Mouse (Mus musculus): Measurements from ENCODE around the gene C1qtnf5. TPM values are rescaled to one million over a fixed set of nuclear protein-coding genes. Genes with fewer than 3 reads are reported as not detected.
A peak's percentile ranks its signal among the peaks of the same experiment; 100 is the strongest.

C1qtnf5 gene
- total RNA-seq, 1 experiment from 2014 or later = not detected

DNA sequence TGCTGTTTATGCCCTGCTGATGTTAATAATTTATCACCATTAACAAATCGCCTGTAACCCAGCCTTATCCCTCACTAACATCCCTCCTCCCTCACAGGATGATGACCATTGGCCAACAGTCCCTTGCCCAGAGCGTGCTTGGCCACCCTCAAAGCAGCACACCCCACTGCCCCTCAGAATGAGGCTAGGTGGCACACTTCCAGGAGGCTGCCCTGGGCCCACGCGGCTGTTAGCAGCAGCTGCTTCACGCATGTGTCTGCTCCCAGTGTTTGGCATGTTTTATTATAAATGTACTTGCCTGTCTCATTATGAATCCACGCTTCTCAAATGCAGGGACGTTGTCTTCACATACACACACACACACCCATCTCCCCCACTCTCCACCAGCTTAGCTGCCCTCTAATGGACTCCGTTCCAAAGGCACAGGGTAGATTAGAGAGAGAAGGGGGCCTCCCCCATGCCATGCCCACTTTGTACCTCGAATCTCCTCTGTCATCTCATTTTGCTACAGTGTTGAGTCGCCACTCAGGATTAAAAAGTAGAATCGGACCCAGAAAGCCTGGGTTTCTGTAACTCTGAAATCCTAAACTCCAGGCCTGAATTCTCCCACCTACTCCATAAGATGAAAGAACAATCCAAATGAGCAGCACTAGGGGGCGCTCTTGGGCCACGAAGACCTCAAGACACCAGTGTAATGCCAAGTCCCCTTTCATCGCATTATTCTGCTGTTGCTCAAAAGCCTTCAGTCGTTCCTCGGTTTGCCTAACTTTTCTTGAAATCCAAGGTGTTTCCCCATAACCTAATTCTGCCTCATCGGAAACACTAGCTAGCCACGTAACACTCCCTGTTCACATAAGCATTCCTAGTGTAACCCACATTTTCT lies 18.7 kb downstream of the C1qtnf5 start:
- peak; percentile 66 for ATAC-seq (ENCODE audit: extremely low read depth, insufficient number of reproducible peaks, low FRiP score, poor library complexity, severe bottlenecking)

DNA sequence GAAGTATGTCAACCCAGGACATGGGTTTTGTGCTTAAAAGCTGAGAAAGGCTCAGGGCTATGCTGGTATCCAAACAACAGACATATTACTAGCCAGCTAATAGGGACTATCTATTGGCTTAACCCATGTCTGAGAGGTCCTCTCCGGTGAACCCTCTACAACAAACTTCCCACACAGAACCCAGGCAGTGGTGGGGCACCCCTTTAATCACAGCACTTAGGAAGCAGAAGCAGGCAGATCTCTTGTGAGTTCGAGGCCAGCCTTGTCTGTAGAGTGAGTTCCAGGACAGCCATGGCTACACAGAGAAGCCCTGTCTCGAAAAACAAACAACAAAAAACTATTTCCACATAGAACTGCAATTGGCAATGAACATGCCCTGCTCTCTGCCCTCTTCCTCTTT lies 19.7 kb downstream of the C1qtnf5 start:
- ATAC-seq (ENCODE audit: extremely low read depth, insufficient number of reproducible peaks, low FRiP score, poor library complexity, severe bottlenecking) = no peak

DNA sequence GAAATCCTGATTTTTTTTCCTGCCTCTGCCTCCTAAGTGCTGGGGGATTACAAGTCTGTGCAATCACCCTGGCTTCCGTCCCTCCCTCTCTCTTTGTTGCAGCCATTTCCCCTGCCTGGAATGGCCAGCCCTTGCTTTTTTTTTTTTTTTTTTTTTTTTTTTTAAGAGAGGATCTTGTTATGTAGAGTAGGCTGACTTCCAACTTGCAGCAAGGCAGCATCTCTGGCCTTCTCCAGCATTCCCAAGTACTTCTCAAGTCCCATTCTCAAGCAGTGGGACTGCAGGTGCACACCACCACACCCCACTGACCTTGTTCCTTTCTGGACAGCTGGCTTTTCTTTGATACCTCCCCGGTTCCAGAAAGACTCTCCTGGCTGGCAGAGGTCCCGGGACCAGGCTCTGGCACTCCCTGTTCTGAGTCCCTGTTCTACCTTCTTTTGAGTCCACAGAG lies 20.3 kb downstream of the C1qtnf5 start:
- no peak for ATAC-seq (ENCODE audit: extremely low read depth, insufficient number of reproducible peaks, low FRiP score, poor library complexity, severe bottlenecking)

DNA sequence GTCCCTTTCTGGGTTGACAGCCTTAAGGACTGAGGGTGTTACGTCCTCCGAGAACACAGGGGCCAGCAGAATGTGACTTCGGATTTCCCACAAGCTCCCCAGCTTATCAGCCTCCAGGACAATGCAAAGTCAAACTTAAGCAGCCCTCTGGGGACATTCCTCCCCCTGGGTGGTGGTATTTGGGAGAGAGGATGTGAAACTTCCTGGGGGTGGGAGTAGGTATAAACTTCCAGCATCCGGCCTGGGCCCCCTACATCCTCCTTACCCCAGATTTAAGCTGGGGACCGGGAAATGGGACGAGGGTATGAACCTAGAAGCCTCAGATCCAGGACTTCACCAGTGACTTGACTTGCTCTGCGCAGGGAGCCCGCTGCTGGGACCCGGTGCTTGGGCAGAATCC lies 22.6 kb downstream of the C1qtnf5 start:
- ATAC-seq (ENCODE audit: extremely low read depth, insufficient number of reproducible peaks, low FRiP score, poor library complexity, severe bottlenecking) = no peak

DNA sequence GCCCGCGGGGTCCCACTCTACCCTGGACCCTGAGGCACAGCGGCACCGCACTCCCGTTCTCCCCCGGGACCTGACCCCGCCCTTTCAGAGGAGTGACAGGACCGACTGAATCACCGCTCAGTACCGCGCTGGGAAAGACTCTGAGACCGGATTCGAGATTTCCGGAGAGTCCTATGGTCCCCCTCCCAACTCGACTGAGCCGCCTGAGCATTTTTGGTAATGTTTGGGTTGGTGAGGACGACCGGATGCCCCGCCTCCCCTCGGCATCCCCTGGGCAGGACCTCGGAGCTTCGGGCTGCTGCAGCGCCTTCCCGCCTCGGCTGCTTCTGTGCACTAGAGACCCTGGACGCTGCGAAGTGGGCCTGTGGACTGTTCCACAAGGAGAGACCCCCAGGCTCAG lies 23.0 kb downstream of the C1qtnf5 start:
- peak; percentile 53 for ATAC-seq (ENCODE audit: extremely low read depth, insufficient number of reproducible peaks, low FRiP score, poor library complexity, severe bottlenecking)

DNA sequence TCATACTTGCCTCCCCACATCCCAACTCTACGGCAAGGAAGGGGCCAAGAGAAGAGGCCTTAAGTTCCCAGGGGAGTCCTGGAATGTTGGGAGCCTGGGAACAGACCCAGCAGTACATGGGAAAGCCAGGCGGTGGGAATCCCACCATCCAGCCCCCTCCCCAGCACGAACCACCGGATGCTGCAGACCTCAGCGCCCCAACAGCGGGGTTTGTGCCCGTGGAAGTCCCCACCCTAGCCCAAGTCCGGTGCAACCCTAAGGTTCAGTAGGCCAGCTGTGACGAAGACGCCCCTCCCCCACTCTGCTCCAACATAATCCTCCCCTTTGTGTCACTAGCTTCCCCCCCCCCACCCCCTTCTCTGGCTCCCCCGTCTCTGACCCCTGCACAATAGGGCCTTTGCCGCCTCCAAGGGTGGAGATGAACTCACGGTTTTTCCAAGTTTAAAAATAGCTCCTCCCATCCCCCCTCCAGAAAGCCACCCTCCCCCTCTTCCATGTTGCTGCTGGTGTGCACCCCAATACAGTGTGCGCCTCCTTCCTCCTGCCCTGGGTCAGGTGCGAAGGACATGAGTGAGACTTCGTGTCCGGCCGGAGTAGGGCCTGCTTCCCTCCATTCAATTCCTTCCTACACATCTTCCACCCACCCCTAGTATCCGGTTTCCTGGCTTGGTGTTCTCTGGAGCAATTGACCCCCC lies 23.7 kb downstream of the C1qtnf5 start:
- no peak for ATAC-seq (ENCODE audit: extremely low read depth, insufficient number of reproducible peaks, low FRiP score, poor library complexity, severe bottlenecking)

DNA sequence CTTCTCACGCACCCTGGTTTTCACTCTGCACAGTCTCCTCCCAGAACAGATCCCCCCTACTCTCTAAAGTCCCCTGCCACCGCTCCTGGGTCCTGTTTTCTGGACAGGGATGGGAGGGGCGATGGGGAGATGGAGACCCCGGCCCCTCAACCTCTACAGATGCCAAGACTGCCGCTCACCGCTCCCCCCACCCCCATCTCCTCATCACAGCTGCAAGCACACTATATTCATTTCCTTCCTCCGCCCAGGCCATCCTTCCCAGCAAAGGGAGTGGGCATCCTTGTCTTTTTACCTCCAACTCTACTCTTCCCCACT lies 24.2 kb downstream of the C1qtnf5 start:
- no peak for ATAC-seq (ENCODE audit: extremely low read depth, insufficient number of reproducible peaks, low FRiP score, poor library complexity, severe bottlenecking)

DNA sequence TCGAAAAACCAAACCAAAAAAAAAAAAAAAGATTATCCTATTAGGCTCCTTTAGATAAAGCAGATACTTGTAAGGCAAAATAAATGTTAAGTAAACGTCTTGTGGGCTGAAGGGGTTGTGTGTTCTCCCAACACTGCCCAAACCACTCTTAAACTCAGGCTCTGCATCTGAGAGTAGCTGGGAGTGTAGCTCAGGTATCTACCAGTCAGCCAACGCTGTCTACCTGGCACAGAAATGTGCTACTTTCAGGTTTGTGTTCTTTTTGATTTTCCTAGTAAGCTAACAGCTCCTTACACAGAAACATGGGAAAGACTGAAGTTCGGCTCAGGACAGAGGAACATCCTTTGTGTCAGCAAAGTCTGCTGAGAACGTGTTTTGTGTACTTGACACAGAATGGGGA lies 25.2 kb downstream of the C1qtnf5 start:
- ATAC-seq (ENCODE audit: extremely low read depth, insufficient number of reproducible peaks, low FRiP score, poor library complexity, severe bottlenecking) = no peak

DNA sequence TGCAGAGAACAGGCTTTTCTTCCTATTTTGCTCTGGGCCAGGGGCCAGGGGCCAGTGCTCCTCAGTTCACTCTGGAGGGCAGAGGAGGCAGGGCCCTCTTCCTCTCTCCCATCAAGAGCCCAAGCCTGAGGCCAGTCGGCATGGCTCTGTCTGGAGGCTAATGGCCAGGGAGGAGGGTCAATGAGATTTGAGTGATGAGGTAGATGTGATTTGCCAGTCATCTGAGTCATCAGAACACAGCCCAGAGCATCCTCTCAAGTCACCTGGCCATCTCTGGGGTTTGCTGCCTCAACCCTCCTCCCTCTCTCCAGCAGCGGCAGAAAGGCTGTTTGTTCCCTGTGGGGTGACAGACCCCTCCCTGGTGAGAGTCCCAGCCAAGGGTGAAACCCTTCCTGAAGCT lies 26.2 kb downstream of the C1qtnf5 start:
- no peak for ATAC-seq (ENCODE audit: extremely low read depth, insufficient number of reproducible peaks, low FRiP score, poor library complexity, severe bottlenecking)

DNA sequence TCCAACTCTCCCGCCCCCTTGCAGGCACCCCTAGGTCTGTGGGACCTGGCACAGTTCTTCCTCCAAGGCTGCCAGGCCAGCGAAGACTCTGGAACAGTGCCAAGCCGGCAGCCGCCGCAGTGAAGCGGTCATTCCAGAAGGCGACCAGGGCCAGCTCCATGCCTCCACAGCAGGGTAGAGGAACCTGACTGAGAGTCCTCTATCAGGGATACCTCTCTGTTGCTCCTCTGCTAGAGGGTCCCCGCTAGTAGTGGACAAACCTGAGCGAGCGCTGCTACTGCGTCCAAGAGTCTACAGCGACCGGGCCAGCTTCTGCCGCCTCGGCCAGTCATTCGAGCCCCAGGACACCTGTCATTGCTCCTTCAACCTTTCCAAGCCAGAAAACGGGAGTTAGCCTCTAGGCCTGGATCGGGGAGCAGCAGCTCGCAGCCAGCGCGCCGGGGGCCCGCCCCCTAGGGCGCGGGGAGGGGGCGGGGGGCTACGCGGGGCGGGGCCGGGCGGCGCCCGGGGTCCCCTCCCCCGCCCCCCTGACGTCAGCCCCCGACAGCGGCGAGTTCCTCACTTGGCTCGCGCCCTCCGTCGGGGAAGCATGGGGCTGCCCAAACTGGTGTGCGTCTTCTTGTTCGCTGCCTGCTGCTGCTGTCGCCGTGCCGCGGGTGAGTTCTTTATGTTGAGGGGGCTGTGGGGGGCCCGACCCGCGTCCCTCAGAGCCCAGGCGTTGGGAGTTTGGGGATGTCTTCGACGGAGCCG lies 27.2 kb downstream of the C1qtnf5 start, which contains the start of gene Mcam:
Gene Mcam, plus strand, starts transcription at position 369 of the 750 bp plus-strand sequence.
- no peak for ATAC-seq (ENCODE audit: extremely low read depth, insufficient number of reproducible peaks, low FRiP score, poor library complexity, severe bottlenecking)

DNA sequence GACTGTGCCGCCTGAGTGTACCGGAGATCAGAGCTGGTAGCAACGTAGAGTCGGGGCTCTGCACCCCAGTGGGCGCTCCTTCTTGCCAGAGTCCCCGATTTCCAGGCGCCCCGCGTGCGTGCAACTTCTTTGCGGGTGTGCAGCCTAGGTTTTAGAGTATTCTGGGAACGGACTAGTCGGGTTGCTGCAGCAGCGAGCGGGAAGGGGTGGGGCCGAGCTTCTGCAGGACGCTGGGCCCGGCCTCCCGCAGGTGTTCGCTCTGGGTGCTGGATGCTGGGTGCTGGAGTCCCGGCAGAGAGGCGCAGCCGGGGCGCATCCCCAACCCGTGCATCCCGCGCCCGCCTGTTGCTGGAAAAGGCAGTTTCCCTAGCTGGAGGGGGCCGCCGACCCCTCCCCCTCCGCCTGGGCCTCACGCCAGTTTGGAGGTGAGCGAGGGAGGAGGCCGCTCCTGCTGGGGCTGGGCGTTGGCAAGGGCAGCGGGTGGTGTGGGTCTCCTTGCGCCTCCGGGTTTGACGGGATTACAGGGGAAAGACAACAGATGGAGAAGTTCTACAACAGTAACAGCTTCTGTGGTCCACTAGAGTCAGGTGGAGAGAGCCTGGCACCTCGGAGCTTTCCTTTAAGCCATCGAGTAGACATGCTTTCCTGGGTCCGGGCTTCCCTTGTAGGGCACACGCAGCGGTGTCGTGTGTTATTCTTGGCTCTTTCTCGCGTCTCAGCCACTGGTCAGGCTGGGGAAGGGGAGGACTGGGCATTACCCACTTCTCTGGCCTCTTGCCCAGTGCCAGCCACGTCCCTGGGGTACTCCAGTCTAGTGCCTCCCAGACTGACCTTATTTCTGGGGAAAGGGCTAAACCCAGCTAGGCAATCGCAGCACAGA lies 28.0 kb downstream of the C1qtnf5 start:
- ATAC-seq (ENCODE audit: extremely low read depth, insufficient number of reproducible peaks, low FRiP score, poor library complexity, severe bottlenecking) = no peak

DNA sequence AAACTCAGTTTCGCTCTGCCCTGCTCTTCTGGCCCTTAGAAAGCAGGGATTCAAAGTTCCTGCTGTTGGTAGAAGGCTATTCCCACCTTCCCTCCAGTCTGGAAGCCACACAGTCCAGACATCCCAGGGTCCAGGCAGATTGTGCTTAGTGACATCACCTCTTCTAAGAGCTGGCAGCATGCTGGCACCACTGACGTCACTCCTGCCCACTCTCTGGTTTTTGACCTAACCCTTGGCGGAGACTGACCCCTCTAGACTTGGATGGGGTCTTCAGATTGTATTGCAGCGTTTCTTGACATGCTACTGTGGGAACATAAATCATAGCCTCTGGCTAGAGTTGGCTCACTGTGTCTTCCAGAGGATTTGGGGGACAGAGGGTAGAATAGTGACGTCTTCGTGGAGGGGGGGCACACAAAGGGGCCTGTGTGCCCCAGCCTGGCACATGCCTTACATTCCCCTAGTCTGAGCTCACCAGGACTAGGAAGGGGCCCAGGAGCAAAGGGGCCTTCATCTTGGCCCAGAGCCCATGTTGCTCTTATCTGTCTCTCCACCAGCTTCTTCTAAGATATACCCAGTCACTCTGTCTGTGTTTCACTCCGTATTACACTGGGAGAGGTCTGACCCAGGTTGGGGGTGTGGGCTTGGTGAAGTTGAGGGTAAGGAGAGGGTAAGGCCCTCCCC lies 28.8 kb downstream of the C1qtnf5 start:
- ATAC-seq (ENCODE audit: extremely low read depth, insufficient number of reproducible peaks, low FRiP score, poor library complexity, severe bottlenecking) = no peak

DNA sequence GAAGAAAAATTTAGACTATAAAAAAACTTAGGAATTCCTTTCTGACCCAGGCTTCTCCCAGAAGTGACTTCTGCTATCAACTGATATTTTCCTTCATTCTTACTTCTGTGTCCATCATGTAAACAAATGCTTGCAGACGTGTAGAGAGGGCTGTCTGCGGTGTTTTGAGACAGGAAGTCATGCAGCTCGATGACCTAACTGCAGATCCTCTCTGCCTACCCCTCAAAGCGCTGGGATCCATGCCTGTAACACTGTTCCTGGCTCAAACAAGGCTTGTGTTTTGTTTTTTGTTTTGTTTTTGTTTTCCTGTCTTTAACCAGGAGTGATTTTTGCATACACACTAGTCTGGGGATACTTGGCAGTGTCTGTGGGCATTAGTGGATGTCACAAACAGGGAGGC lies 30.8 kb downstream of the C1qtnf5 start:
- no peak for ATAC-seq (ENCODE audit: extremely low read depth, insufficient number of reproducible peaks, low FRiP score, poor library complexity, severe bottlenecking)

DNA sequence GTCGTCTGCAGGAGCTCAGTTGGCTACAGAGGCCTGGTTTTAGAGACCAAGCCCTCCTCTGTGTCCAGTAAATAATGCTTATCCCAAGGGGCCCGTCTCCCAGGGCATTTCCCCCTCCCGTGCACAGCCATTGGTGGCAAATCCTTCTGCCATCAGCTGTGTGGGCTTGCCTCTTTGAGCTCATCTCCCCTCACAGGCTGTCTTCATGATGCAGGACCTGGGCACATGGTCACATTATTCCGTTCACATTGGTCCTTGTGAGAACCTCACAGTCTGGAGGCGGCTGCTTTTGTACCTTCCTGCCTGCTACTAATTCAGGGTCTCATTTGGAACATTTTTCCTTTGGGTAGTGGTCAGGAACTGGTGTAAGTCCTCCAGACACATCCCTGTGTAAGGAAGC lies 34.9 kb downstream of the C1qtnf5 start:
- no peak for ATAC-seq (ENCODE audit: extremely low read depth, insufficient number of reproducible peaks, low FRiP score, poor library complexity, severe bottlenecking)

DNA sequence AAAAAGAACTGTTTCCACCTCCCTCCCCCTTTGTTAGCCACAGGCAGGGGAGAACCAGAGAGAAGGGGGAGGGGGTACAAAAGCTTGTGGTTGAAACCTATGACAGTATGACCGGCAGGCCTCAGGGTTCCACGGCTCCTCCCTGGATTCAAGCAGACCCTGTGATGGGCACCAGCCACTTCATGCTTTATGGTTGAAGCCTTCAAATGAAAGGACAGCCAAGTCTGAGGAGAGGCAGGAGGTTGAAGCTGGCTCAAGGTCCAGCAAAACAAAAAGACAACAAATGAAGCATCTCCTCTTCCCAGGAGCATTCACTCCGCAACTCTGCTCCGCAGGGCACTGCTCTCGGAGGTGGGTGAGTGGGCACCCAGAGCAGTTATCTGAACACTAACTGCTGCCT lies 36.4 kb downstream of the C1qtnf5 start:
- ATAC-seq (ENCODE audit: extremely low read depth, insufficient number of reproducible peaks, low FRiP score, poor library complexity, severe bottlenecking) = no peak

DNA sequence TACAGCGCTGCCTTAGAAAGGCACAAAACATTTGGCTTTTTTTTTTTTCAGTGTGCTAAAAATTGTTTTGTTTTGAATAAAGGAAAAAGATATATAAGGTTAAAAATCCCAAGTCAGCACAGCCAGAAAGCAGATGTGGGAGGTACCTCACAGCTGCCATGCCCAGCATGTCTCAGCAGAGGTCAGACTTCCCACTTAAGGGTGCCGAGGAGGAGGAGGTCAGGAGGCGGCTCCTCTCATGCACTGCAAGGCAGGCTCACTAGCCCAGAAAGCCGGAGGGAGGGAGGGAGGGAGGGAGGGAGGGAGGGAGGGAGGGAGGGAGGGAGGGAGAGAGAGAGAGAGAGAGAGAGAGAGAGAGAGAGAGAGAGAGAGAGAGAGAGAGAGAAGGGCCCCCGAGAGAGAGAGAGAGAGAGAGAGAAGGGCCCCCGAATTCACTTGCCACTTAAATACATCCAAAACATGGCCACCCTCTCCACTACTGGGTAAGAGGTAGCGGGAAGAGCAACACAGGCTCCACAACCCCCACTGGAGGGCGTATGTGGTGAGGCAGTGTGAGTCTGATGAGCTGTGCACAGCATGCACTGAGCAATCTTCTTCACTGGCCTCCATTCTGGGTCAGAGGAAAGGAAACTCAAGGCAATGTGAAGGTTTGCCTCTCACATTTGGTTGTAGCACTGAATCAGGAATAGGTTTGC lies 37.1 kb downstream of the C1qtnf5 start:
- no peak for ATAC-seq (ENCODE audit: extremely low read depth, insufficient number of reproducible peaks, low FRiP score, poor library complexity, severe bottlenecking)

DNA sequence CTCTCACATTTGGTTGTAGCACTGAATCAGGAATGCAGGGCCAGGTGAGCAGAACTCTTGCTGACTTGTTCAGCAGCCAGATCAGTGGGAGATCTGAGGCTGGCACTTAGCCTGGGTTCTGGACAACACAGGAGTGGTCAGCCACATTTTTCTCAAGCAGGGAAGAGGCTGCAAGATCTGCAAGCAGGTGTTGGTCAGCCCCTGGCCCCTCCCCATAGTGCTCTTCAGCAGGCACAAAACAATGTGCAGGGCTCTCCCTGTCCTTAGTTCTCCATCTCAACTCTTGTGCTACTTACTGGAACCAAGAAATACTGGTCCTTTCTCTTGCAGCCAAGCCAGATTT lies 37.6 kb downstream of the C1qtnf5 start:
- no peak for ATAC-seq (ENCODE audit: extremely low read depth, insufficient number of reproducible peaks, low FRiP score, poor library complexity, severe bottlenecking)

DNA sequence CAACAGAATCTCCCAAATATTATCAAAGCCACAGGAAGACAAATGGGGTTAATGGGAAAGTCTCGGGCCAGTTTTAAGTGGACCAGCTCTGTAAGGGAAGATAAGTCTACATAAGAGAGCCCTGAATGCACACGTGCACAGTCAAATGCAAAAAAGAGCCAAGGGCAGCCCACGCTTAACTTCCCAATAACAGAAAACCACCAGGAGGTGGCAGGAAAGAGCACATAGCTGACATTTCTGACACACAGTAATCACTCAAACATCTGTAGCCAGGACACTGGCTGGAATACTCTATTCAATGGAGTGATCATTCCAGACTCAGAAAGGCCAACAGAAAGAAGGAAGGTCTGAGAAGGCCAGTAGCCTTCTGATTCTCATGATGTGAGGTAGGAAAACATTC lies 40.2 kb downstream of the C1qtnf5 start:
- ATAC-seq (ENCODE audit: extremely low read depth, insufficient number of reproducible peaks, low FRiP score, poor library complexity, severe bottlenecking) = no peak

All from neutrophil, adult 5-6 weeks (primary cell).